Mouse (Mus musculus) kidney, embryonic 15.5 days (tissue): ENCODE results near the gene Gm17359. TPM values are rescaled to one million over a fixed set of nuclear protein-coding genes. Genes with fewer than 3 reads are reported as not detected.
A peak's percentile ranks its signal among the peaks of the same experiment; 100 is the strongest.

Source experiments
- ATAC-seq: fragments of 200-750 bp; cut with Nextera tagmentation; replicated peaks from 2 replicates; pipeline ENCODE4 v1.8.0; 2017; ENCODE audit warnings: moderate TSS enrichment; ENCODE audit not compliant: low FRiP score
- H3K27ac ChIP-seq: fragments of 300-500 bp; sonication (generic); 2 replicates; pipeline ENCODE4 v1.5.1; 2015; ENCODE audit warnings: mild to moderate bottlenecking, inconsistent platforms
- H3K27me3 ChIP-seq: fragments of 300-500 bp; sonication (generic); 2 replicates; pipeline ENCODE4 v1.6.1; 2015; ENCODE audit warnings: inconsistent platforms
- H3K36me3 ChIP-seq: fragments of 300-500 bp; sonication (generic); 2 replicates; pipeline ENCODE4 v1.6.1; 2015; ENCODE audit warnings: inconsistent platforms
- H3K4me1 ChIP-seq: fragments of 300-500 bp; sonication (generic); 2 replicates; pipeline ENCODE4 v1.6.1; 2015; ENCODE audit warnings: inconsistent platforms
- H3K4me2 ChIP-seq: fragments of 300-500 bp; sonication (generic); 2 replicates; pipeline ENCODE4 v1.6.1; 2015; ENCODE audit warnings: moderate library complexity, mild to moderate bottlenecking, inconsistent platforms
- H3K4me3 ChIP-seq: fragments of 300-500 bp; sonication (generic); replicated peaks from 2 replicates; pipeline ENCODE4 v1.5.1; 2015; ENCODE audit warnings: mild to moderate bottlenecking, inconsistent platforms
- H3K9ac ChIP-seq: fragments of 300-500 bp; sonication (generic); 2 replicates; pipeline ENCODE4 v1.6.1; 2015; ENCODE audit warnings: mild to moderate bottlenecking, inconsistent platforms
- H3K9me3 ChIP-seq: fragments of 300-500 bp; sonication (generic); replicated peaks from 2 replicates; pipeline ENCODE4 v1.6.1; 2016; ENCODE audit warnings: inconsistent platforms
- WGBS: fragments of 180-500 bp; shearing (Covaris S2); methylation state at CpG from one replicate; pipeline ENCODE4 v1.1.7; 2015; ENCODE audit warnings: mixed read lengths; 5-methylcytosine and 5-hydroxymethylcytosine counted together
- polyA plus RNA-seq: library from polyadenylated mRNA; unstranded; fragments of >200 nt; fragmentation: Nextera tagmentation; extraction: Ambion mirVana; gene quantifications from 2 replicates; pipeline ENCODE4 v1.2.1, GENCODE M21; 2015

Gm17359 gene
- polyA plus RNA-seq, 1 experiment from 2014 or later = not detected

DNA sequence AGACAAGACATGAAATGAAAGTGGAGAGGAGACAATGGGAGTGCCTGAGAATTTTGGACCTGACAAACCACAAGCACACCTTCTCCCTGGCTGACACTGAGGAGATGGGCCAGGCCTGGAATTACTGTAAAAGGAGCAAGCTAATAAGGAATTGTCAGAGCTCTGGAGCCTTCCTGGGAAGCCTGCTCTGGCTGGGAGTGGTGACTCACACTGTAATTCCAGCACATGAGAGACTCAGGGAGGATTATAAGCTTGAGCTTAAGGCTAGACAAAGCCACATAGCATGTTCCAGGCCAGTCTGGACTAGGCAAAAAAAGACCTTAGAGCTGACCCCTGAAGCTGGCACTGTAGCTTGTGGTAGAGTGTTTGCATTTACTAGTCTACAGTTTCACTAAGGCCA, 24.6 kb upstream of the Gm17359 start:
- no peak overlapping the region for H3K4me2 ChIP-seq
- H3K27me3 ChIP-seq = no peaks in the 10 kb centered on the region
- ATAC-seq = no peak
- no peaks in the 10 kb centered on the region for H3K36me3 ChIP-seq
- no peak overlapping the region for H3K4me3 ChIP-seq
- no peak overlapping the region for H3K27ac ChIP-seq
- H3K9me3 ChIP-seq = no peaks in the 10 kb centered on the region
- H3K4me1 ChIP-seq = no peaks in the 10 kb centered on the region
- no peak overlapping the region for H3K9ac ChIP-seq

DNA sequence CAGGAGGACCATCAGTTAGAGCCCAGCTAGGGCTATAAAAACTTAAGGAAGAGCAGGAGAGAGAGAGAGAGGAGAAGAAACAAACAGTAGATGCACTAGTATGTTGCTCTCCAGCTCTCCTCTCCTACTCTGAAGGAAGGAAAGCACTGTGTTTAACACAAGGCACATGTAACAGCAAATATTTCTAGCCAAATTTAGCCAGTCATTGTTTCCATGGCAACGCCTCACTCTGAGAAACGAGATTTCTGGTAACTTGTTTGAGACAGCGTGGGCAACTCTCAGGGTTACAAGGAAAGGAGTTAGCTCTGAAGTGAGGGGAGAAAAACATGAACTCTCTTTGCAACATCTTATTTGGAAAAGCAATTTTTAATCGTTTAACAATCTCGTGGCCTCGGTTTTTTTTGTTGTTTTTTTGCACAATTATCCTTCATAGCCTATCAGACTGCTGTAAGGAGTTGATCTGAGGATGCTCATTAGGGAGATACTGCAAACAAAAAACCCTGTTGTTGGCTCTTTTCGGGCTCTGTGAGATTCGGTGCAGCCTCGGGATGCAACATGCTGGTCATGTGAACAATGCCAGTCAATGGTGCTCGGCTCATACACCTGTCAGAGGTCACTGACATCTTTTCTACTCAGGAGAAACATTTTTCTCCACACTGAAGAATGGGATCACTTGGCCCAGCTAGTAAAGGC, 22.3 kb upstream of the Gm17359 start:
- no peak overlapping the region for H3K27ac ChIP-seq
- ATAC-seq = no peak
- H3K9ac ChIP-seq = no peak overlapping the region
- H3K9me3 ChIP-seq = no peaks in the 10 kb centered on the region
- H3K36me3 ChIP-seq = no peaks in the 10 kb centered on the region
- no peak overlapping the region for H3K4me3 ChIP-seq
- H3K27me3 ChIP-seq = no peaks in the 10 kb centered on the region
- 70% methylated on average over 10 of the region's 10 CpGs for WGBS
- H3K4me2 ChIP-seq = no peak overlapping the region
- no peaks in the 10 kb centered on the region for H3K4me1 ChIP-seq

DNA sequence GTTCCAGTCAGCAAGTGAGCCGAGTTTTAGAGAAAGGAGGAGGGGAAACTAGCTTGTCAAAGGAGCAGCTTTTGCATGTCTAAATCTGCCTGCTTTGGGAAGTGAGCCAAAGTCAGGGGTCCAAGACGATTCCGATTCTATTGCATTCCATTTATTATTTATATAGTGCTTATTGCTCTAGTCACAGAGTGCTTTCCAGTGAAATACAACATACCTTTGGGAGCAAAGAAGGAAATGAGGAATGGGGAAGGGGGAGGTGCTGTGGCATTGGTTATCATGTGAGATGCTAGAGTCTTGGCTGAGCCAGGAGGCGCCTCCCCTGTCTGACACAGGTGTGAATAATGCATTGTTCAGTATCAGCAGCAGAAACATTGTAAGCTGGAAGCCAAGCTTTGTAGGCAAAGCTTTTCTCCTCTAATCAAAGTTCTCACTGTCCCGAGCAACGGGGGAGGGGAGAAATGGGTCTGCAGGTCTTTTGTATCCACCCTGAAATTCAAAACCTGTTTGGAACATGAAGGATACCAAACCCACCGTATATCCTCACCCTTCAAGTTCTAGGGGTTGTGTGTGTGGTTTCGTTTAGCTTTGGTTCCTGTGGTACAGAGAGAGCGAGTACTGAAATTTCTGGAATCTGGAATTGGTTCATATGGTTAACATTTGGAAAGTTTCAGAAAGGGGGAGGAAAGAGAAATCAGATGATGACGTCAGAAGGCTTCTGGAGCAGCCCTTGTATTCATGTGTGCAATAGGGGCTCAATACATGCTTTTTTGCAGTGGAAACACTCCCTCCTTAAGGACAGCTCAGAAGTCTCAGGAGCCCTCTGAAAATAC, 11.5 kb upstream of the Gm17359 start:
- Histone ChIP-seq H3K27ac (peak overlapping the region; percentile 14; the same call in 1 of the 2 replicates), H3K9ac (no peak overlapping the region), H3K27me3 (no peaks in the 10 kb centered on the region), H3K4me1 (peaks cover 18% of the 10 kb centered on the region), H3K9me3 (no peaks in the 10 kb centered on the region), H3K4me2 (peak overlapping the region; percentile 43), H3K4me3 (no peak overlapping the region), H3K36me3 (no peaks in the 10 kb centered on the region)
- WGBS = 37% methylated on average over 10 of the region's 10 CpGs
- ATAC-seq = peak; percentile 56; the same call in 1 of the 2 replicates

DNA sequence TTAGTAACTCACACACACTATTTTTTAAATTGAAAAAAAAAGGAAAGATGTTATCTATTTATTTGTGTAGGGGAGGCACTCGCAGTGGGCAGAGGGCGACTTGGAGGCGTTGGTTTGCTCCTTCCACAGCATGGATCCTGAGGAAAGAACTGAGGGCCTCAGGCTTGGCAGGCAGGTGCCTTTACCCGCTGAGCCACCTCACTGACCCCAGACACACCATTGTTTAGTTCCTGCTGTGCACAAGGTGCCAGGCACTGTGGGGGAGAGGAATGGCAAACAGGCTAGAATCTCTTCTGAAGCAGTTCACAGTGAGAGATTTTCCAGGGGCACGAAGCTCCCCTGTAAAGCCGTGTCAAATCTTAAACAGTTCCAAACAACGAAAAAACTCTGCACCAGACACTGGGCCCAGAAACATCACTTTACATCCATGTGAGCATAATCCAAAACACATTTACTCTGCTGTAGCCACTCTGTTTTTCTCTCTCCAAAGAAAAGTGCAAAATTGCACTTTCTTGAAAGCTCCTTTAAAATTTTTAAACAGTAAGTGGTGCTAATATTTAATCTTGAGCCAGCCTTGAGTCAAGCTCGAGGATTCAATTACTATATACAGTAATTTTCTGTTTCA, 6.7 kb upstream of the Gm17359 start:
- WGBS = 39% methylated on average over 8 of the region's 8 CpGs
- H3K27me3 ChIP-seq = no peaks in the 10 kb centered on the region
- no peak overlapping the region for H3K4me3 ChIP-seq
- H3K9ac ChIP-seq = no peak overlapping the region
- peaks cover 13% of the 10 kb centered on the region for H3K4me1 ChIP-seq
- no peaks in the 10 kb centered on the region for H3K36me3 ChIP-seq
- no peak overlapping the region for H3K4me2 ChIP-seq
- ATAC-seq = no peak
- no peaks in the 10 kb centered on the region for H3K9me3 ChIP-seq
- H3K27ac ChIP-seq = no peak overlapping the region

DNA sequence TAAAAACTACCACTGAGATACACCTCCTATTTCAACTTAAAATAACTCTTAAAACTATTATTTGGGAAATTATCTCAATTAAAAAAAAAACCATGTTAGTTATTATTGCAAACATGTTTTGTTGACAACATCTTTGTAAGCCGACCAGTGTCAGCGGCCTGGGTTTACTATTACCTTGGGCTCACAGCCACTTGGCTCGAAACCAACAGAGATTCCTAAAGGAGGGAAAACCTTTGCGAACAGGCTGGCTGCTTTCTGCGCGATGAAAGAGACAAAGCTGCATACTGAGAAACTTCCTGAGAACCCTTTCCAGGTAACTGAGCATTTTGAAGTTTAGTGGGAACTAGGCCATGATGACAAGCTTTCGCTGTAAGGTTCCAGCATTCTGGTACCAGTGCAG, 3.4 kb upstream of the Gm17359 start:
- Histone ChIP-seq H3K4me2 (no peak overlapping the region), H3K27ac (no peak overlapping the region), H3K4me1 (peaks cover 8% of the 10 kb centered on the region; the same call in 1 of the 2 replicates), H3K27me3 (no peaks in the 10 kb centered on the region), H3K36me3 (no peaks in the 10 kb centered on the region), H3K9me3 (no peaks in the 10 kb centered on the region), H3K9ac (no peak overlapping the region), H3K4me3 (no peak overlapping the region)
- ATAC-seq = no peak
- WGBS = 78% methylated on average over 7 of the region's 7 CpGs

DNA sequence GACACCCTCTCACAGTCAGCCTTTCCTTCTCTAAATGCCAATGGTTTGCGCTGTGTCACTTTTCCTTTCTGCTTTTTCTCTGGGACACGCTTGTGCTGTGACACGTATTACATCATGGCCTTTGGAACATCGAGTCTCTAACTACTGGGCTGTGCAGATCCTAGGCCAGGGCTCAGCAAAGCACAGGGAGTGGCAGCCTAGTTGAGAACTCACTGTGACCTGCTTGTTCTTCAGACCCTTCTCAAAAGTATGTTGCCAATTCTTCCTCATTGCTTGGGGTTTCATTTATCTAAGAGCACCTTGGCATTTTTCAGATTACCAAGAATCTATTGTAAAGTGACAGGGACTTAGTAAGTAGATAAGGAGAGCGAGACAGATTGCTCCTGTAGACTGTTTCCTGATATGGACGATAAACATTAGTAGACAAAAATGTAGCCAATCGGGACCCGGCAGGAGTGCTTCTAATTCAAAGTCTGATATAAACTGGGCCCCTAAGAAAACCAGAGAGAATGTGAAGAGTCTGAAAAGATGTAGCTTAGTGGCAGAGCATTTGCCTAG, 2.7 kb upstream of the Gm17359 start:
- 92% methylated on average over 8 of the region's 8 CpGs for WGBS
- Histone ChIP-seq H3K9me3 (no peaks in the 10 kb centered on the region), H3K36me3 (no peaks in the 10 kb centered on the region), H3K4me2 (no peak overlapping the region), H3K4me1 (peaks cover 8% of the 10 kb centered on the region; the same call in 1 of the 2 replicates), H3K27me3 (no peaks in the 10 kb centered on the region), H3K27ac (no peak overlapping the region), H3K4me3 (no peak overlapping the region), H3K9ac (no peak overlapping the region)
- no peak for ATAC-seq

DNA sequence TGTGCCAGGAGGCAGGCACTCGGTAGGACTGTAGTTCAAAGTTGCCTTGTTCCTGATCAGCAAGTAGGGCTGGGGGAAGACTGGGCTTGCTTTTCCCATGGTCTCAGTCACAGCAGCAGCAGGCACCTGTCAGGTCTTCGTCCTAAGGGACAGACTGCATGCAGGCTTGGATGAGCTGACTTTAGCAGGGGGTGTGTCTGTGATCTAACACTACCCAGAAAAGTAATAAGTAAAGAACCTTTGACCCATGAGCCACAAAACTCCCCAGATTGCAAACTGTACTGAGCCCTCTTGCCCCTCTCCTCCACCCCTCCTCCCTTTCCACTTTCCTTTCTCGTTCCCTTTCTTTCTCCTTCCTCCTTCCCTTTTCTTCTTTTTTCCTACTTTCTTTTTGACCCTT, 4.3 kb downstream of the Gm17359 start:
- 0 out of 2 replicates have a peak, but pooled peaks cover 5% of the 10 kb centered on the region for H3K4me1 ChIP-seq
- no peak overlapping the region for H3K27ac ChIP-seq
- H3K9me3 ChIP-seq = no peaks in the 10 kb centered on the region
- WGBS = 33% methylated on average over 3 of the region's 3 CpGs
- no peak overlapping the region for H3K9ac ChIP-seq
- no peak overlapping the region for H3K4me2 ChIP-seq
- no peaks in the 10 kb centered on the region for H3K36me3 ChIP-seq
- H3K27me3 ChIP-seq = no peaks in the 10 kb centered on the region
- no peak overlapping the region for H3K4me3 ChIP-seq
- no peak for ATAC-seq

DNA sequence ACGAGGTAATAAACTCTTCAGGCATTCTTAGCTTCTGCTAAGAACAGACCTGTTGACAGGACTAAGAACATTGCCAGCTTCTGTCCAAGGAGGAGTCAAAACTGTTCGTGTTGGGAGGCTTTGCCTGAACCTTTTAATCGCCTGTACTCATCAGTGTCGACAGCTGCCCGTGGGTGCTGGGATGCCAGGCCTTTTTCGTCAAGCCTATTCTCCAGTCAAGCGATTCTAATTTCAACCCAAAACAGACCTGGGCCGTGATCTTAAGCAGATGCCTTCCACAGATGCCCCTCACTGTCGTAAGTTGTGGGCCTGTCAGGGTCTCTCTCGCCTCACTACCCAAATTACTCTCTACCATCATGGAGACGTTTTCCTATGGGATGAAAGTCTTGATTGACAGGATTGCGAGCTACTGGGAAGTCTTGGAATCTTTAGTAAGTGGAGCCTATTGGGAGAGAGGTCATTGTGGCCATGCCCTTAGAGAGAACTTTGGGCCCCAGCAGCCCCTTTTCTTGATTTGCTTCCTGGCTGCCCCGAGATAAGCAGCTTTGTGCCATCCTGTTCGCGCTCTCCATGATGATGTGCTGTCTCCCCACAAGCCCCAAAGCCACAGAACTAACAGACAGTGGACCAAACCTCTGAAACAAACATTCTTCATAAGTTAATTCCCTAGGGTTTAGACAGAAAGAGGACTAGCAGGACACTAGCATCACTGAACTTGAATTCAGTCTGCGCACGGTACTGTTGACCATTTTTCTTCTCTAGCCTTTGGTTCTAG, 6.7 kb downstream of the Gm17359 start:
- no peak for ATAC-seq
- no peak overlapping the region for H3K4me2 ChIP-seq
- no peaks in the 10 kb centered on the region for H3K9me3 ChIP-seq
- 0 out of 2 replicates have a peak, but pooled peaks cover 5% of the 10 kb centered on the region for H3K4me1 ChIP-seq
- H3K4me3 ChIP-seq = no peak overlapping the region
- H3K27ac ChIP-seq = no peak overlapping the region
- no peaks in the 10 kb centered on the region for H3K27me3 ChIP-seq
- no peak overlapping the region for H3K9ac ChIP-seq
- H3K36me3 ChIP-seq = no peaks in the 10 kb centered on the region
- 71% methylated on average over 17 of the region's 17 CpGs for WGBS

DNA sequence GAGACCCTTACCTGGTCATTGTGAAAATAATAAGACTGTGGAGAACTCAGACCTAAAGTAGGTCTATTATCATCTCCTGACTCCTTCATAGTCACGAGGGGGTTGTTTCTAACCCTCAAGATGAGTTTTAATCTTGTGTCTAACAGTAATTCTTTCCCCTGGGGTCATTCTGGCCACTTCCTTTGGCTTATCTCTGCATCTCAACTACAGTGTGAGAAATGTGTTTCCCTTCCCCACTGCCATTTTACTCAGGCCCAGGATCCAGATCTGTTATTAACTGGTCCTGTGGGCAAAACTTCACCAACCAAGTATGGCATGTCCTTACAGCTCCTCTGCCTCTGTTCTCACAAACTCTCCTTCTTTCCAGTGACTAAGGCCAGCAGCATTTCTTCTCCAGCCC, 12.8 kb downstream of the Gm17359 start:
- no peak overlapping the region for H3K9ac ChIP-seq
- H3K9me3 ChIP-seq = no peaks in the 10 kb centered on the region
- no peak for ATAC-seq
- no peaks in the 10 kb centered on the region for H3K36me3 ChIP-seq
- WGBS = 37% methylated on average over 1 of the region's 1 CpGs
- H3K4me2 ChIP-seq = no peak overlapping the region
- no peak overlapping the region for H3K27ac ChIP-seq
- H3K4me1 ChIP-seq = 0 out of 2 replicates have a peak, but pooled peaks cover 2% of the 10 kb centered on the region
- H3K27me3 ChIP-seq = no peaks in the 10 kb centered on the region
- H3K4me3 ChIP-seq = no peak overlapping the region

DNA sequence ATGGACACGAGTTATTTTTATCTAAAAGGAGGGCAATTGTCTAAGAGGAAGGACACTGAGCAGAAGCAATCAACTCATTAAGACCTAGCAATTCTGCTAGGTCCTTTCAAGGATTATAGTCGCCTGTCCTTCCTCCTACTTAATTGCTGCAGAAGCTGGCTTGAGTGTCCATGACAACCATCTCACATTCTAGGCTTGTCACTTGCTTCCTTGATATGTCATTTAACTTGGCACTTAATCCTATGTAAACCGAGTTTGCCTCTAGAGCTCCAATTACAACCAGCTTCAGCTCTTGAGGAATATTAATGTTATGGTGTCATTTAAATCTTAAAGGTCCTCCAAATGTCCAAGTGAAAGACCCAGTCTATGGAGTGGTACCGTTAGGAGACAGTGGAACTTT, 22.3 kb downstream of the Gm17359 start:
- no peaks in the 10 kb centered on the region for H3K9me3 ChIP-seq
- ATAC-seq = no peak
- H3K27ac ChIP-seq = no peak overlapping the region
- no peak overlapping the region for H3K9ac ChIP-seq
- H3K4me2 ChIP-seq = no peak overlapping the region
- H3K4me3 ChIP-seq = no peak overlapping the region
- H3K36me3 ChIP-seq = no peaks in the 10 kb centered on the region
- 31% methylated on average over 4 of the region's 4 CpGs for WGBS
- H3K27me3 ChIP-seq = no peaks in the 10 kb centered on the region
- H3K4me1 ChIP-seq = peaks cover 5% of the 10 kb centered on the region; the same call in 1 of the 2 replicates

DNA sequence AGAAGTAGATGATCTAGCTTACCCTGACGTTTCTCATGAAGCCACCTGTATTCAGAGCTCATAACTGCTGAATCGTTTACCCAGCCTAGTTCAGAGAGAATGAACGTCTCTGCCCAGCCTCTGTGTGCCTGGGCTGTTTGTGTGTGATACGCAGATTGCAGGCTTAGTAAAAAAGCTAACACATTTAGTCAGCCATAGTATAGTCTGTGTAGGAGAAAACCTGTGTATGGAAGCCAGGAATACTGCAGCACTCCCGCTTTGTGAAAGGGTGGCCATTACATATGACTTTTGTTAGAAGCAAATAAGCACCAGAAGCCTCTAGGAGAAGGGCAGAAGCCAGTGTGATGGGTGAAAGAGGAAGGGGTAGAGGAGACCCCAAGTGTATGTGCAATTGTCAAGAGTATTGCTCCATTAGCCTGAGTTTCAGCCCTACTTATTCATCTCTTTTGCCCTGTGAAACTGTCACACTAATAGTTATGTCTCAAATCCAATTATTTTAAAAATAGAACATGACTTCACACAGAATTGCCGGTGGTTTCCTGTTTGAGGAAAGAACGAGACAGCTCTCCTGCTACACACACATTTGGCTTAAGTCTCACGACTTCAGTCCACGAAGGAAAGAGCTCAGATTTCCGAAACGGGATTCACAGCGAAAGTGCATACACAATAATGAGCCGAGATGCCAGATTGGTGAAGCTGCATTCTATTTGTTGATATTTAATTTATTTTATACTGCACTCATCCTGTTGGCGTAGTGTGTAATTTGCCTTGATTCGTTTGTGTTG, 24.0 kb downstream of the Gm17359 start:
- no peak for ATAC-seq
- Histone ChIP-seq H3K4me2 (0 out of 2 replicates have a peak overlapping the region, but pooled peaks have one; percentile 17), H3K4me3 (no peak overlapping the region), H3K4me1 (peaks cover 5% of the 10 kb centered on the region; the same call in 1 of the 2 replicates), H3K27me3 (no peaks in the 10 kb centered on the region), H3K9ac (no peak overlapping the region), H3K27ac (peak overlapping the region; percentile 28; the same call in 1 of the 2 replicates), H3K9me3 (no peaks in the 10 kb centered on the region), H3K36me3 (no peaks in the 10 kb centered on the region)
- 52% methylated on average over 15 of the region's 15 CpGs for WGBS
